Mouse (Mus musculus): ENCODE measurements at regions not wholly inside any gene's neighbourhood (a gene's known extent, or its start where the extent isn't known, plus 50 kb on each side); places are given as distances from the start of the nearest gene placed in this dataset.

- TF ChIP-seq POLR2A (IDR thresholded peaks at IDR 0.05; ENCODE audit: low read depth, low read length) (no peak), CTCF (IDR thresholded peaks at IDR 0.05; ENCODE audit: borderline replicate concordance, insufficient read depth, low read length) (no peak)
Measured at GRCm38 (mm10) chr17:9981273-9981672, 311.8 kb upstream of the Pabpc6 start.

Data from embryonic fibroblast, embryonic 13.5 days (primary cell).